Mouse (Mus musculus): Measurements from ENCODE around the gene Tes3-ps. TPM values are rescaled to one million over a fixed set of nuclear protein-coding genes. Genes with fewer than 3 reads are reported as not detected.

Gene Tes3-ps
- 2.3 TPM in 2 replicates for polyA plus RNA-seq (2015; fragmentation: Nextera tagmentation; extraction: Ambion mirVana)

DNA sequence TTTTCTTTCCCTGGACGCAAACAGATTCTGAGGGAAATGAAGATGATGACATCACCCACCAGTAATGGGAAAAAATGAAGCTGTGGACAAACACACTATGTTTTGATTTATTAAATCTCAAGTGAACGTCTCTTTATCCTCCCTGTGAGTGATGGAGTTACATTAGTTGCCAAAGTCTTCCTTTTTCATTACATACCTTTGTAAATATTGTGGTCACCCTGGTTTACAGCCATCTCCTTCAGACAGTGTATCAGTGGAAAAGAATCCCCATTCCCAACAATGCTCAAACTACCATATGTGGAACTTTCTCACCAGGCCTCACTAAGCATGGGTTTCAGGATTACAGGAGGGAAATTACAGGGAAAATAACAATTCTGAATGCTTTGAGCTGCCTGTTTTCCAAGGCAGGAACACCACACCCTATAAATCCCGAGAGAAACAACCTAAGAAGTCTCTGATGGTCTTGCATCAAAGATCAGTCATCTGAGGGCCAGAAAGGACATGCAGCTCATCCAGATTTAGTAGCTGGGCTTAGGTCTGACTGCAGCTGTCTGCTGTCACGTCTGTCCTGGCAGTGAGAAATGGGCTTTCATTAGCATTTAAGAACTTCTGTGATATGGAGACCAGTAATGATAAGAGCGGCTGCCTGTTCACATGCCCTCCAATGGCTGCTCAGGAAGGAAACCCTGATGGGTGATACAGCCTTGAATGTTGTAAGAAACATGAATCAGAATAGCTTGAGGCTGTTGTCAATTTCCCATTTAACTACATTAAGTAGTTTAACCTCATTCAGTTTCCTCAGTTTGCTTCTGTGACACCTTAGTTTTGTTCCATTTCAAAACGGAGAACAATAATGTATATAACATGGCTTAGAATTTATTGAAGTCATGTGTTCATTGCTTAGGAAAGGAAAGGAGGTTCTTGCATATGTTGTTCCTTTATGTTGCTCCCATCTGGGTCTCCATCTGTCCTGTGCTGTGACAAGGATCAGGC, at the start of gene Tes3-ps:
Tes3-ps (plus strand) TSS at position 943 of the 993 bp plus-strand sequence.

GRCm38 (mm10) chr13:49504510-49504909, 11.4 kb downstream of the Tes3-ps start, which contains the start of gene Ecm2:
Gene Ecm2 (plus strand): TSS chr13:49504810.

DNA sequence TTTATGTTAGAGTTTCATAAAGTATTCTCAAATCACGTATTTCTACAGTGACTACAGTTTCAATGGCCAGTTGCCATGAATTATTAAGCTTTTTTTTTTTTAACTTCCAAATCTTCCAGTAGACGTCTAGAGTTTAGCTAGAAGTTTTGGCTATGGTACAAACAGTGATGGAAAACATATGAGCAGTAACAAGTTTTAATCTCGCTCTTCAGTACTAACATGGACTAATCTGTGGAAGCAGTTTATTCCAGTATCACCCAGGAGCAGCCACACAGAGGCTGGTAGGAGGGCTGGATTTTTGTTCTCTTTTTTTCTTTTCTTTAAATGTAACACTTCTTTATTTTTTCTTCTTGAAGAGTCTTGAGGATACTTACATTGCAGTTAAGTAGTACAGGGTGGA, 51.2 kb downstream of the Tes3-ps start, which contains the start of gene Aspn:
Aspn (plus strand) TSS at position 165 of the 400 bp plus-strand sequence.

Other genes starting within 250 kb of the Tes3-ps start
- gene Susd3, start 244.6 kb upstream of the Tes3-ps start, polyA plus RNA-seq (2015; fragmentation: Nextera tagmentation; extraction: Ambion mirVana) = 8.7 and 11.3 TPM in 2 replicates
- gene Fgd3, start 173.0 kb upstream of the Tes3-ps start, polyA plus RNA-seq (2015; fragmentation: Nextera tagmentation; extraction: Ambion mirVana) = 1.6 and 2.0 TPM in 2 replicates
- 10.2 and 12.0 TPM in 2 replicates for gene Bicd2, start 151.7 kb upstream of the Tes3-ps start, polyA plus RNA-seq (2015; fragmentation: Nextera tagmentation; extraction: Ambion mirVana)
- gene Ippk, start 72.1 kb upstream of the Tes3-ps start, polyA plus RNA-seq (2015; fragmentation: Nextera tagmentation; extraction: Ambion mirVana) = 6.1 and 7.4 TPM in 2 replicates
- 0.79 and 1.2 TPM in 2 replicates for gene Ecm2, start 11.5 kb downstream of the Tes3-ps start, polyA plus RNA-seq (2015; fragmentation: Nextera tagmentation; extraction: Ambion mirVana)
- 7.1 and 8.6 TPM in 2 replicates for gene Aspn, start 51.1 kb downstream of the Tes3-ps start, polyA plus RNA-seq (2015; fragmentation: Nextera tagmentation; extraction: Ambion mirVana)
- 1.5 and 2.8 TPM in 2 replicates for gene Omd, start 89.1 kb downstream of the Tes3-ps start, polyA plus RNA-seq (2015; fragmentation: Nextera tagmentation; extraction: Ambion mirVana)
- 14.5 and 18.4 TPM in 2 replicates for gene Ogn, start 114.7 kb downstream of the Tes3-ps start, polyA plus RNA-seq (2015; fragmentation: Nextera tagmentation; extraction: Ambion mirVana)
- 38.4 and 45.4 TPM in 2 replicates for gene Cenpp, start 159.5 kb downstream of the Tes3-ps start, polyA plus RNA-seq (2015; fragmentation: Nextera tagmentation; extraction: Ambion mirVana)
- gene Nol8, start 159.8 kb downstream of the Tes3-ps start, polyA plus RNA-seq (2015; fragmentation: Nextera tagmentation; extraction: Ambion mirVana) = 13.4 and 14.1 TPM in 2 replicates
- gene Iars, start 188.8 kb downstream of the Tes3-ps start, polyA plus RNA-seq (2015; fragmentation: Nextera tagmentation; extraction: Ambion mirVana) = 22.5 and 23.5 TPM in 2 replicates

Measured in spleen, postnatal 0 days (tissue).